Mouse (Mus musculus) stomach, postnatal 0 days (tissue): ENCODE data around the gene Dlgap3.

Experiments used
- CTCF ChIP-seq: IDR thresholded peaks from 2 replicates; pipeline ENCODE4 v1.5.1; 2016; ENCODE audit warnings: antibody characterized with exemption, low read depth, mild to moderate bottlenecking, moderate library complexity
- EP300 ChIP-seq: optimal IDR thresholded peaks from 2 replicates; pipeline ENCODE3; 2016; ENCODE audit warnings: antibody characterized with exemption

DNA sequence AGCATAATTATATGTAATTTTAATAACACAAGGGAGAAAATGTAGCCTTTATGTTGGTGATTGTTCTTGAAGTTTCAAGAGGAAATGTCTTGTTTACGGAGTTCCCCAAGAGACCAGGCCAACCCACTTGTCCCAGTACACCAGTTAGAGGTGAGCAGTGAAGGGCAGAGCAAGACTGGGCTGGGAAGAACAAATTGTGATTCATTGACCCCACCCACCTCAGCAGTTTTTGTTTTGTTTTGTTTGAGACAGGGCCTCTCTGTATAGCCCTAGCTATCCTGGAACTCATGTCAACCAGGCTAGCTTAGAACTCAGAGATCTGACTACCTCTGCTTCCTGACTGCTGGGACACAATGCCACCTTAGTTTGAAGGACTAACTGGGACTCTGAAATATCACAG, 44.7 kb upstream of the Dlgap3 start:
- TF ChIP-seq CTCF (no peak), EP300 (no peak)
